Mouse (Mus musculus): ENCODE data around the gene Ppp4r2. TPM values are rescaled to one million over a fixed set of nuclear protein-coding genes. Genes with fewer than 3 reads are reported as not detected.

The Ppp4r2 gene
- polyA plus RNA-seq, 1 experiment from 2014 or later, result 25.1 TPM

GRCm38 (mm10) chr6:100800497-100800955 is 32.9 kb upstream of the Ppp4r2 start:
- H3K4me1 ChIP-seq (ENCODE audit: control insufficient read depth, insufficient read depth, low read length), result no peaks in the 10 kb centered on the region
- no peak overlapping the region for H3K27ac ChIP-seq (ENCODE audit: low read depth, low read length)
- WGBS (ENCODE audit: insufficient replicate concordance), result 73% methylated on average over 10 of the region's 10 CpGs
- no peak overlapping the region for H3K4me3 ChIP-seq (ENCODE audit: low read depth, low read length)
- H3K9me3 ChIP-seq (replicated peaks; ENCODE audit: control insufficient read depth, low read length), result no peaks in the 10 kb centered on the region
- H3K9ac ChIP-seq (ENCODE audit: low read depth, low read length), result no peak overlapping the region
- H3K27me3 ChIP-seq (ENCODE audit: control insufficient read depth, insufficient read depth, low read length), result no peaks in the 10 kb centered on the region
- H3K4me2 ChIP-seq, result no peak overlapping the region
- ATAC-seq (replicated peaks; ENCODE audit: insufficient number of reproducible peaks, low FRiP score, low TSS enrichment), result no peak
- no peaks in the 10 kb centered on the region for H3K36me3 ChIP-seq (ENCODE audit: control insufficient read depth, insufficient read depth, low read length)

GRCm38 (mm10) chr6:100802381-100803083 is 30.9 kb upstream of the Ppp4r2 start:
- 60% methylated on average over 13 of the region's 13 CpGs for WGBS (ENCODE audit: insufficient replicate concordance)

GRCm38 (mm10) chr6:100803250-100803649 is 30.2 kb upstream of the Ppp4r2 start:
- Histone ChIP-seq H3K4me1 (ENCODE audit: control insufficient read depth, insufficient read depth, low read length) (no peaks in the 10 kb centered on the region), H3K9ac (ENCODE audit: low read depth, low read length) (no peak overlapping the region), H3K9me3 (replicated peaks; ENCODE audit: control insufficient read depth, low read length) (no peaks in the 10 kb centered on the region), H3K4me3 (ENCODE audit: low read depth, low read length) (no peak overlapping the region), H3K4me2 (no peak overlapping the region), H3K36me3 (ENCODE audit: control insufficient read depth, insufficient read depth, low read length) (no peaks in the 10 kb centered on the region), H3K27me3 (ENCODE audit: control insufficient read depth, insufficient read depth, low read length) (no peaks in the 10 kb centered on the region), H3K27ac (ENCODE audit: low read depth, low read length) (no peak overlapping the region)
- ATAC-seq (replicated peaks; ENCODE audit: insufficient number of reproducible peaks, low FRiP score, low TSS enrichment), result no peak
- 86% methylated on average over 3 of the region's 3 CpGs for WGBS (ENCODE audit: insufficient replicate concordance)

More at GRCm38 (mm10) chr6:100802381-100803083, 30.9 kb upstream of the Ppp4r2 start:
- H3K27ac ChIP-seq (ENCODE audit: low read depth, low read length), result no peak overlapping the region
- H3K36me3 ChIP-seq (ENCODE audit: control insufficient read depth, insufficient read depth, low read length), result no peaks in the 10 kb centered on the region
- H3K27me3 ChIP-seq (ENCODE audit: control insufficient read depth, insufficient read depth, low read length), result no peaks in the 10 kb centered on the region
- no peak for ATAC-seq (replicated peaks; ENCODE audit: insufficient number of reproducible peaks, low FRiP score, low TSS enrichment)
- no peaks in the 10 kb centered on the region for H3K9me3 ChIP-seq (replicated peaks; ENCODE audit: control insufficient read depth, low read length)
- no peak overlapping the region for H3K4me2 ChIP-seq
- no peak overlapping the region for H3K9ac ChIP-seq (ENCODE audit: low read depth, low read length)
- H3K4me1 ChIP-seq (ENCODE audit: control insufficient read depth, insufficient read depth, low read length), result no peaks in the 10 kb centered on the region
- no peak overlapping the region for H3K4me3 ChIP-seq (ENCODE audit: low read depth, low read length)

- Histone ChIP-seq H3K27ac (ENCODE audit: low read depth, low read length) (no peak overlapping the region), H3K4me3 (ENCODE audit: low read depth, low read length) (no peak overlapping the region), H3K4me1 (ENCODE audit: control insufficient read depth, insufficient read depth, low read length) (no peaks in the 10 kb centered on the region), H3K27me3 (ENCODE audit: control insufficient read depth, insufficient read depth, low read length) (no peaks in the 10 kb centered on the region), H3K9ac (ENCODE audit: low read depth, low read length) (no peak overlapping the region), H3K4me2 (no peak overlapping the region), H3K9me3 (replicated peaks; ENCODE audit: control insufficient read depth, low read length) (no peaks in the 10 kb centered on the region), H3K36me3 (ENCODE audit: control insufficient read depth, insufficient read depth, low read length) (no peaks in the 10 kb centered on the region)
- ATAC-seq (replicated peaks; ENCODE audit: insufficient number of reproducible peaks, low FRiP score, low TSS enrichment), result no peak
- 90% methylated on average over 9 of the region's 9 CpGs for WGBS (ENCODE audit: insufficient replicate concordance)
Measured at GRCm38 (mm10) chr6:100807187-100807586, 26.2 kb upstream of the Ppp4r2 start.

GRCm38 (mm10) chr6:100807746-100808145 is 25.7 kb upstream of the Ppp4r2 start:
- Histone ChIP-seq H3K27ac (ENCODE audit: low read depth, low read length) (no peak overlapping the region), H3K9ac (ENCODE audit: low read depth, low read length) (no peak overlapping the region), H3K36me3 (ENCODE audit: control insufficient read depth, insufficient read depth, low read length) (no peaks in the 10 kb centered on the region), H3K4me3 (ENCODE audit: low read depth, low read length) (no peak overlapping the region), H3K9me3 (replicated peaks; ENCODE audit: control insufficient read depth, low read length) (no peaks in the 10 kb centered on the region), H3K27me3 (ENCODE audit: control insufficient read depth, insufficient read depth, low read length) (no peaks in the 10 kb centered on the region), H3K4me1 (ENCODE audit: control insufficient read depth, insufficient read depth, low read length) (no peaks in the 10 kb centered on the region), H3K4me2 (no peak overlapping the region)
- no peak for ATAC-seq (replicated peaks; ENCODE audit: insufficient number of reproducible peaks, low FRiP score, low TSS enrichment)
- 45% methylated on average over 1 of the region's 1 CpGs for WGBS (ENCODE audit: insufficient replicate concordance)

- 85% methylated on average over 6 of the region's 6 CpGs for WGBS (ENCODE audit: insufficient replicate concordance)
- no peaks in the 10 kb centered on the region for H3K27me3 ChIP-seq (ENCODE audit: control insufficient read depth, insufficient read depth, low read length)
- no peak overlapping the region for H3K4me2 ChIP-seq
- H3K9ac ChIP-seq (ENCODE audit: low read depth, low read length), result no peak overlapping the region
- no peaks in the 10 kb centered on the region for H3K9me3 ChIP-seq (replicated peaks; ENCODE audit: control insufficient read depth, low read length)
- H3K4me1 ChIP-seq (ENCODE audit: control insufficient read depth, insufficient read depth, low read length), result no peaks in the 10 kb centered on the region
- H3K4me3 ChIP-seq (ENCODE audit: low read depth, low read length), result no peak overlapping the region
- H3K36me3 ChIP-seq (ENCODE audit: control insufficient read depth, insufficient read depth, low read length), result no peaks in the 10 kb centered on the region
- H3K27ac ChIP-seq (ENCODE audit: low read depth, low read length), result no peak overlapping the region
- no peak for ATAC-seq (replicated peaks; ENCODE audit: insufficient number of reproducible peaks, low FRiP score, low TSS enrichment)
Measured at GRCm38 (mm10) chr6:100808221-100808778, 25.1 kb upstream of the Ppp4r2 start.

GRCm38 (mm10) chr6:100810117-100810516 is 23.3 kb upstream of the Ppp4r2 start:
- no peaks in the 10 kb centered on the region for H3K36me3 ChIP-seq (ENCODE audit: control insufficient read depth, insufficient read depth, low read length)
- H3K9me3 ChIP-seq (replicated peaks; ENCODE audit: control insufficient read depth, low read length), result no peaks in the 10 kb centered on the region
- no peak for ATAC-seq (replicated peaks; ENCODE audit: insufficient number of reproducible peaks, low FRiP score, low TSS enrichment)
- H3K4me3 ChIP-seq (ENCODE audit: low read depth, low read length), result no peak overlapping the region
- H3K27me3 ChIP-seq (ENCODE audit: control insufficient read depth, insufficient read depth, low read length), result no peaks in the 10 kb centered on the region
- WGBS (ENCODE audit: insufficient replicate concordance), result 82% methylated on average over 4 of the region's 4 CpGs
- H3K4me1 ChIP-seq (ENCODE audit: control insufficient read depth, insufficient read depth, low read length), result no peaks in the 10 kb centered on the region
- no peak overlapping the region for H3K9ac ChIP-seq (ENCODE audit: low read depth, low read length)
- no peak overlapping the region for H3K27ac ChIP-seq (ENCODE audit: low read depth, low read length)
- H3K4me2 ChIP-seq, result no peak overlapping the region

- Histone ChIP-seq H3K4me3 (ENCODE audit: low read depth, low read length) (no peak overlapping the region), H3K4me2 (no peak overlapping the region), H3K4me1 (ENCODE audit: control insufficient read depth, insufficient read depth, low read length) (no peaks in the 10 kb centered on the region), H3K27me3 (ENCODE audit: control insufficient read depth, insufficient read depth, low read length) (no peaks in the 10 kb centered on the region), H3K36me3 (ENCODE audit: control insufficient read depth, insufficient read depth, low read length) (no peaks in the 10 kb centered on the region), H3K27ac (ENCODE audit: low read depth, low read length) (no peak overlapping the region), H3K9me3 (replicated peaks; ENCODE audit: control insufficient read depth, low read length) (no peaks in the 10 kb centered on the region), H3K9ac (ENCODE audit: low read depth, low read length) (no peak overlapping the region)
- ATAC-seq (replicated peaks; ENCODE audit: insufficient number of reproducible peaks, low FRiP score, low TSS enrichment), result no peak
- WGBS (ENCODE audit: insufficient replicate concordance), result 56% methylated on average over 3 of the region's 3 CpGs
Measured at GRCm38 (mm10) chr6:100811731-100812130, 21.7 kb upstream of the Ppp4r2 start.

- Histone ChIP-seq H3K9ac (ENCODE audit: low read depth, low read length) (no peak overlapping the region), H3K4me3 (ENCODE audit: low read depth, low read length) (no peak overlapping the region), H3K36me3 (ENCODE audit: control insufficient read depth, insufficient read depth, low read length) (no peaks in the 10 kb centered on the region), H3K4me2 (no peak overlapping the region), H3K9me3 (replicated peaks; ENCODE audit: control insufficient read depth, low read length) (no peaks in the 10 kb centered on the region), H3K27ac (ENCODE audit: low read depth, low read length) (no peak overlapping the region), H3K27me3 (ENCODE audit: control insufficient read depth, insufficient read depth, low read length) (no peaks in the 10 kb centered on the region), H3K4me1 (ENCODE audit: control insufficient read depth, insufficient read depth, low read length) (no peaks in the 10 kb centered on the region)
- WGBS (ENCODE audit: insufficient replicate concordance), result 75% methylated on average over 2 of the region's 2 CpGs
- no peak for ATAC-seq (replicated peaks; ENCODE audit: insufficient number of reproducible peaks, low FRiP score, low TSS enrichment)
Measured at GRCm38 (mm10) chr6:100821367-100821766, 12.1 kb upstream of the Ppp4r2 start.
